Mouse (Mus musculus) G1E (cell line): ENCODE results near the gene Gphn. TPM values are rescaled to one million over a fixed set of nuclear protein-coding genes. Genes with fewer than 3 reads are reported as not detected.

Experiments used
- ATAC-seq: 2 replicates; pipeline ENCODE4 v1.8.0; 2016; ENCODE audit warnings: mild to moderate bottlenecking; ENCODE audit not compliant: insufficient number of reproducible peaks, poor library complexity, low FRiP score, severe bottlenecking; ENCODE audit errors: extremely low read depth
- DNase-seq: peaks from one replicate; pipeline ENCODE4 v3.0.0; 2012; ENCODE audit warnings: low spot score
- H3K27me3 ChIP-seq: 2 replicates; pipeline ENCODE4 v1.6.1; 2012; ENCODE audit warnings: mild to moderate bottlenecking, low read length, inconsistent platforms; ENCODE audit not compliant: insufficient read depth
- H3K36me3 ChIP-seq: replicated peaks from 2 replicates; pipeline ENCODE3; 2012; ENCODE audit warnings: mild to moderate bottlenecking, inconsistent platforms
- H3K4me1 ChIP-seq: 2 replicates; pipeline ENCODE4 v1.6.1; 2012; ENCODE audit warnings: low read depth, low read length, inconsistent platforms, mixed read lengths; ENCODE audit not compliant: insufficient read depth
- H3K4me3 ChIP-seq: 2 replicates; pipeline ENCODE4 v1.5.1; 2012; ENCODE audit warnings: low read depth, mild to moderate bottlenecking, inconsistent platforms, low read length, moderate library complexity, mixed read lengths
- H3K9me3 ChIP-seq: replicated peaks from 2 replicates; pipeline ENCODE4 v1.6.1; 2012; ENCODE audit warnings: inconsistent platforms
- CTCF ChIP-seq: IDR thresholded peaks from 2 replicates; pipeline ENCODE4 v1.5.1; 2012; ENCODE audit warnings: low read depth, low read length, inconsistent platforms, mixed read lengths
- GATA1 ChIP-seq: IDR thresholded peaks from 2 replicates; pipeline ENCODE4 v1.6.1; 2012; ENCODE audit warnings: borderline replicate concordance, low read length, inconsistent platforms, mixed read lengths
- GATA2 ChIP-seq: IDR thresholded peaks from 2 replicates; pipeline ENCODE4 v1.6.1; 2012; ENCODE audit warnings: low read depth, low read length, inconsistent platforms, borderline replicate concordance
- POLR2AphosphoS5 ChIP-seq: IDR thresholded peaks from 2 replicates; pipeline ENCODE4 v1.6.1; 2012; ENCODE audit warnings: low read depth, low read length, inconsistent platforms; ENCODE audit not compliant: insufficient replicate concordance
- TAL1 ChIP-seq: conservative IDR thresholded peaks from 2 replicates; pipeline ENCODE4 v1.6.1; 2012; ENCODE audit warnings: low read depth, low read length, inconsistent platforms, mixed read lengths
- polyA plus RNA-seq: library from polyadenylated mRNA; stranded (reverse); fragments of >175 nt; gene quantifications from 2 replicates; pipeline ENCODE4 v1.2.3, GENCODE M21; 2012
- total RNA-seq, 2 experiments: library from RNA; stranded (forward) in 1 of 2; stranded (reverse) in 1 of 2; fragments of 200-1000 nt in 1 of 2; fragments of >200 nt in 1 of 2; fragmentation: Nextera tagmentation in 1 of 2; gene quantifications; 2 replicates each; pipeline ENCODE4 v1.2.3; 2014 to 2017

The Gphn gene
- total and polyA plus RNA-seq, 3 experiments, result 18.9 to 68.3 (median 29.1) TPM

- no peak overlapping the region for H3K4me3 ChIP-seq
- H3K36me3 ChIP-seq, result peaks cover 11% of the 10 kb centered on the region
- TF ChIP-seq CTCF (no peak), GATA1 (no peak), TAL1 (no peak), POLR2AphosphoS5 (no peak), GATA2 (no peak)
- ATAC-seq (no peak), DNase-seq (no peak)
- H3K9me3 ChIP-seq, result no peaks in the 10 kb centered on the region
- peaks cover 12% of the 10 kb centered on the region for H3K4me1 ChIP-seq
- no peaks in the 10 kb centered on the region for H3K27me3 ChIP-seq
Measured at GRCm38 (mm10) chr12:78232560-78232959, 6.4 kb downstream of the Gphn start.

GRCm38 (mm10) chr12:78248366-78248765 lies 22.2 kb downstream of the Gphn start:
- ATAC-seq (no peak), DNase-seq (no peak)
- no peaks in the 10 kb centered on the region for H3K27me3 ChIP-seq
- TF ChIP-seq TAL1 (no peak), GATA2 (no peak), POLR2AphosphoS5 (no peak), CTCF (no peak), GATA1 (no peak)
- no peak overlapping the region for H3K4me3 ChIP-seq
- no peaks in the 10 kb centered on the region; the same call in 1 of the 2 replicates for H3K4me1 ChIP-seq
- H3K9me3 ChIP-seq, result no peaks in the 10 kb centered on the region
- H3K36me3 ChIP-seq, result no peaks in the 10 kb centered on the region

- no peaks in the 10 kb centered on the region for H3K9me3 ChIP-seq
- H3K4me3 ChIP-seq, result no peak overlapping the region
- ATAC-seq, result no peak
Measured at GRCm38 (mm10) chr12:78249151-78249550, 23.0 kb downstream of the Gphn start.

GRCm38 (mm10) chr12:78277386-78277785 lies 51.2 kb downstream of the Gphn start:
- H3K4me3 ChIP-seq, result no peak overlapping the region
- H3K36me3 ChIP-seq, result peaks cover 2% of the 10 kb centered on the region
- H3K9me3 ChIP-seq, result peaks cover 8% of the 10 kb centered on the region; the same call in 1 of the 2 replicates
- TF ChIP-seq GATA1 (no peak), POLR2AphosphoS5 (no peak), GATA2 (no peak), TAL1 (no peak), CTCF (no peak)
- H3K27me3 ChIP-seq, result no peaks in the 10 kb centered on the region
- ATAC-seq (no peak), DNase-seq (no peak)
- H3K4me1 ChIP-seq, result no peaks in the 10 kb centered on the region

More at GRCm38 (mm10) chr12:78249151-78249550, 23.0 kb downstream of the Gphn start:
- no peak for DNase-seq
- Histone ChIP-seq H3K4me1 (no peaks in the 10 kb centered on the region; the same call in 1 of the 2 replicates), H3K36me3 (no peaks in the 10 kb centered on the region), H3K27me3 (no peaks in the 10 kb centered on the region)
- TF ChIP-seq POLR2AphosphoS5, result no peak
- no peak for TF ChIP-seq CTCF

GRCm38 (mm10) chr12:78290384-78290783 lies 64.2 kb downstream of the Gphn start:
- Histone ChIP-seq H3K27me3 (no peaks in the 10 kb centered on the region), H3K36me3 (peaks cover 3% of the 10 kb centered on the region), H3K4me1 (no peaks in the 10 kb centered on the region), H3K4me3 (no peak overlapping the region), H3K9me3 (no peaks in the 10 kb centered on the region)
- ATAC-seq, result no peak
- no peak for TF ChIP-seq GATA2
- no peak for TF ChIP-seq CTCF
- TF ChIP-seq TAL1, result no peak
- no peak for TF ChIP-seq GATA1
- no peak for TF ChIP-seq POLR2AphosphoS5
- no peak for DNase-seq

GRCm38 (mm10) chr12:78298824-78299398 lies 72.7 kb downstream of the Gphn start:
- Histone ChIP-seq H3K4me3 (no peak overlapping the region), H3K36me3 (peaks cover under 1% of the 10 kb centered on the region), H3K4me1 (no peaks in the 10 kb centered on the region), H3K27me3 (no peaks in the 10 kb centered on the region), H3K9me3 (no peaks in the 10 kb centered on the region)
- DNase-seq, result no peak
- no peak for ATAC-seq
- no peak for TF ChIP-seq POLR2AphosphoS5
- no peak for TF ChIP-seq GATA1
- no peak for TF ChIP-seq CTCF
- TF ChIP-seq GATA2, result no peak
- TF ChIP-seq TAL1, result no peak
